Mouse (Mus musculus) small intestine, adult 2 months (tissue): Measurements from ENCODE around the gene Lgals1.

Experiments used
- CTCF ChIP-seq: fragments of 200-500 bp; IDR thresholded peaks from 2 replicates; pipeline ENCODE4 v1.5.1; 2012; ENCODE audit warnings: low read depth, mild to moderate bottlenecking, control low read depth, inconsistent platforms, low read length, moderate library complexity, mixed read lengths; ENCODE audit not compliant: insufficient replicate concordance, insufficient read length; ENCODE audit errors: extremely low read depth
- POLR2A ChIP-seq: fragments of 200-500 bp; IDR thresholded peaks from 2 replicates; pipeline ENCODE4 v1.6.1; 2012; ENCODE audit warnings: low read depth, mild to moderate bottlenecking, control low read depth, inconsistent platforms, low read length, moderate library complexity

DNA sequence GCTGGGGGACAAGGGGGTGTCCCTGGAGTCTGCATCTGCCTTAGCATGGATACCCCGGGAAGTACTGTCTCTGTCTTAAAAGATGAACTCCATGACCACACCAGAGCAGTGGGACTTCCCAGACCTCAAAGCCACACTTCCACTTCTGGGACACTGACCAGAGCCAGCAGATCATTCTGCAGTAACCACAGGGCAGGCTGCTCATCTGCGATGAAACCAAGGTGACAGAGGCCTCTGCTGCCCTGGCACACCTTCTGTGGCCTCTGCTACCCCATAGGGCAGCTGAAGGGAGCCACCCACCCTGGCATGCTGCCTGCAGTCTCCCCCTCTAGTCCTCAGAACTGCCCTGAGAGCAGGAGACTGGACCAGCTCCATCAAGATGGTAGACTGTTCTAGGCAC lies 30.8 kb upstream of the Lgals1 start:
- TF ChIP-seq CTCF (no peak), POLR2A (no peak)
